Mouse (Mus musculus): ENCODE data around the gene Prdm2.

GRCm38 (mm10) chr4:143227976-143228375 lies 15.2 kb upstream of the Prdm2 start:
- TF ChIP-seq ZC3H11A (IDR thresholded peaks at IDR 0.05; ENCODE audit: borderline replicate concordance, low read depth, low read length) (no peak), CHD2 (IDR thresholded peaks at IDR 0.05; ENCODE audit: low read depth, low read length) (no peak), MAFK (IDR thresholded peaks at IDR 0.05; ENCODE audit: insufficient read depth, low read depth, low read length) (no peak)
